Mouse (Mus musculus) lung, postnatal 14 days (tissue): ENCODE data around the gene Speer4d.
"Not testable (repeated sequence)": the region's sequence is repeated elsewhere in the genome, so short reads cannot be mapped to it uniquely, and the experiment has no call there.

ENCODE experiments used
- DNase-seq: peaks from one replicate; pipeline ENCODE4 v3.0.0; 2021

Speer4d gene

GRCm38 (mm10) chr5:15618764-15619163, at the start of gene Speer4d:
Gene Speer4d, plus strand, starts transcription at chr5:15619064.
- DNase-seq: not testable (repeated sequence)

GRCm38 (mm10) chr5:15573735-15574134, 45.1 kb upstream of the Speer4d start:
- DNase-seq: not testable (repeated sequence)

GRCm38 (mm10) chr5:15577033-15577432, 41.8 kb upstream of the Speer4d start, which contains the start of gene Gm21083:
Gene Gm21083, plus strand, starts transcription at chr5:15577333.
- not testable (repeated sequence) for DNase-seq

GRCm38 (mm10) chr5:15586351-15586750, 32.5 kb upstream of the Speer4d start:
- DNase-seq: peak; percentile 28

GRCm38 (mm10) chr5:15588291-15588690, 30.6 kb upstream of the Speer4d start:
- DNase-seq: not testable (repeated sequence)

GRCm38 (mm10) chr5:15590635-15591034, 28.2 kb upstream of the Speer4d start:
- DNase-seq: not testable (repeated sequence)

- not testable (repeated sequence) for DNase-seq
Observed at GRCm38 (mm10) chr5:15591577-15591976, 27.3 kb upstream of the Speer4d start.

- not testable (repeated sequence) for DNase-seq
Observed at GRCm38 (mm10) chr5:15598831-15599230, 20.0 kb upstream of the Speer4d start.

GRCm38 (mm10) chr5:15600342-15600741, 18.5 kb upstream of the Speer4d start:
- DNase-seq: not testable (repeated sequence)

- not testable (repeated sequence) for DNase-seq
Observed at GRCm38 (mm10) chr5:15601481-15601880, 17.4 kb upstream of the Speer4d start.

GRCm38 (mm10) chr5:15601960-15602359, 16.9 kb upstream of the Speer4d start:
- not testable (repeated sequence) for DNase-seq

GRCm38 (mm10) chr5:15602424-15602947, 16.4 kb upstream of the Speer4d start:
- not testable (repeated sequence) for DNase-seq

- DNase-seq: not testable (repeated sequence)
Observed at GRCm38 (mm10) chr5:15603008-15603407, 15.9 kb upstream of the Speer4d start.

- DNase-seq: not testable (repeated sequence)
Observed at GRCm38 (mm10) chr5:15603585-15603984, 15.3 kb upstream of the Speer4d start.

GRCm38 (mm10) chr5:15606677-15607076, 12.2 kb upstream of the Speer4d start:
- peak; percentile 3 for DNase-seq

- DNase-seq: not testable (repeated sequence)
Observed at GRCm38 (mm10) chr5:15610695-15611094, 8.2 kb upstream of the Speer4d start.

- not testable (repeated sequence) for DNase-seq
Observed at GRCm38 (mm10) chr5:15616195-15616594, 2.7 kb upstream of the Speer4d start.

GRCm38 (mm10) chr5:15628136-15628535, 9.3 kb downstream of the Speer4d start:
- peak; percentile 5 for DNase-seq

- DNase-seq: not testable (repeated sequence)
Observed at GRCm38 (mm10) chr5:15630068-15630467, 11.2 kb downstream of the Speer4d start.

GRCm38 (mm10) chr5:15637637-15638036, 18.8 kb downstream of the Speer4d start:
- DNase-seq: not testable (repeated sequence)

- DNase-seq: not testable (repeated sequence)
Observed at GRCm38 (mm10) chr5:15645707-15646106, 26.8 kb downstream of the Speer4d start.

- DNase-seq: not testable (repeated sequence)
Observed at GRCm38 (mm10) chr5:15652334-15652733, 33.5 kb downstream of the Speer4d start.

- DNase-seq: not testable (repeated sequence)
Observed at GRCm38 (mm10) chr5:15656959-15657358, 38.1 kb downstream of the Speer4d start, which contains the start of gene 4930572O03Rik. Gene 4930572O03Rik, minus strand, starts transcription at chr5:15657059.

GRCm38 (mm10) chr5:15663847-15664246, 45.0 kb downstream of the Speer4d start:
- DNase-seq: not testable (repeated sequence)

- not testable (repeated sequence) for DNase-seq
Observed at GRCm38 (mm10) chr5:15670789-15671188, 51.9 kb downstream of the Speer4d start.
